Mouse (Mus musculus): Measurements from ENCODE around the gene Pcsk1n.
A peak's percentile ranks its signal among the peaks of the same experiment; 100 is the strongest.

The Pcsk1n gene

GRCm38 (mm10) chrX:7947108-7947899, 27.7 kb downstream of the Pcsk1n start, which contains the start of gene Hdac6:
Gene Hdac6 (minus strand): TSS chrX:7947889.
- no peak for DNase-seq (ENCODE audit: low spot score)

- DNase-seq (ENCODE audit: low spot score), result peak; percentile 98
Observed at GRCm38 (mm10) chrX:7947900-7948492, 28.4 kb downstream of the Pcsk1n start.

- DNase-seq (ENCODE audit: low spot score), result no peak
Observed at GRCm38 (mm10) chrX:7950091-7950490, 30.5 kb downstream of the Pcsk1n start.

- DNase-seq (ENCODE audit: low spot score), result no peak
Observed at GRCm38 (mm10) chrX:7958868-7959267, 39.2 kb downstream of the Pcsk1n start.

GRCm38 (mm10) chrX:7963829-7964626, 44.4 kb downstream of the Pcsk1n start:
- no peak for DNase-seq (ENCODE audit: low spot score)

- no peak for DNase-seq (ENCODE audit: low spot score)
Observed at GRCm38 (mm10) chrX:7966161-7966560, 46.5 kb downstream of the Pcsk1n start.

- no peak for DNase-seq (ENCODE audit: low spot score)
Observed at GRCm38 (mm10) chrX:7967596-7968201, 48.1 kb downstream of the Pcsk1n start.

- no peak for DNase-seq (ENCODE audit: low spot score)
Observed at GRCm38 (mm10) chrX:7968226-7968625, 48.6 kb downstream of the Pcsk1n start.

- no peak for DNase-seq (ENCODE audit: low spot score)
Observed at GRCm38 (mm10) chrX:7968899-7969298, 49.3 kb downstream of the Pcsk1n start.

- no peak for DNase-seq (ENCODE audit: low spot score)
Observed at GRCm38 (mm10) chrX:7971292-7971691, 51.7 kb downstream of the Pcsk1n start.
